Mouse (Mus musculus) CH12.LX (cell line): ENCODE measurements around the gene Fhl2. TPM values are rescaled to one million over a fixed set of nuclear protein-coding genes. Genes with fewer than 3 reads are reported as not detected.

Experiments
- DNase-seq: peaks from one replicate; pipeline ENCODE4 v3.0.0-alpha.2; 2013; ENCODE audit errors: extremely low read depth
- H3K27ac ChIP-seq: 2 replicates; pipeline ENCODE4 v1.5.1; 2012; ENCODE audit warnings: low read depth, mild to moderate bottlenecking, control low read depth, moderate library complexity; ENCODE audit not compliant: insufficient read depth
- H3K27me3 ChIP-seq: replicated peaks from 2 replicates; pipeline ENCODE3; 2012; ENCODE audit warnings: inconsistent platforms
- H3K36me3 ChIP-seq, 2 experiments: replicated peaks in 1 of 2; 2 replicates each; pipeline versions ENCODE3 to v1.6.1; 2012; ENCODE audit warnings: inconsistent platforms in 1 of 2, low read length in 1 of 2, mild to moderate bottlenecking in 1 of 2, mixed read lengths in 1 of 2, moderate library complexity in 1 of 2; ENCODE audit not compliant: control insufficient read depth in 1 of 2, insufficient read depth in 1 of 2
- H3K4me1 ChIP-seq, 2 experiments: 2 replicates each; pipeline ENCODE4 v1.6.1; 2012; ENCODE audit warnings: inconsistent platforms in 1 of 2, moderate library complexity in 1 of 2; ENCODE audit not compliant: insufficient read depth in 2 of 2, control insufficient read depth in 1 of 2
- H3K4me2 ChIP-seq: 2 replicates; pipeline ENCODE4 v1.6.1; 2012; ENCODE audit warnings: low read depth, mild to moderate bottlenecking, control low read depth; ENCODE audit not compliant: poor library complexity, insufficient read depth, severe bottlenecking
- H3K4me3 ChIP-seq, 3 experiments: fragments of 150-350 bp in 1 of 3; sonication (generic) in 1 of 3; replicated peaks in 1 of 3; 2 replicates each; pipeline versions ENCODE3 to v1.5.1; 2011 to 2012; ENCODE audit warnings: low read depth in 2 of 3, low read length in 2 of 3, mild to moderate bottlenecking in 2 of 3, moderate library complexity in 2 of 3, control low read depth in 1 of 3, improper control_type of control experiment in 1 of 3, inconsistent platforms in 1 of 3, mixed read lengths in 1 of 3; ENCODE audit not compliant: poor library complexity in 1 of 3
- H3K79me2 ChIP-seq: replicated peaks from 2 replicates; pipeline ENCODE4 v1.6.1; 2012; ENCODE audit warnings: mild to moderate bottlenecking, moderate library complexity; ENCODE audit not compliant: control insufficient read depth, poor library complexity, insufficient read depth, severe bottlenecking; ENCODE audit errors: extremely low read depth
- H3K9ac ChIP-seq: 2 replicates; pipeline ENCODE4 v1.6.1; 2012; ENCODE audit warnings: low read depth, mild to moderate bottlenecking, control low read depth, moderate library complexity; ENCODE audit not compliant: insufficient read depth
- H3K9me3 ChIP-seq: replicated peaks from 2 replicates; pipeline ENCODE3; 2012; ENCODE audit warnings: low read length, inconsistent platforms, mixed read lengths
- BHLHE40 ChIP-seq: IDR thresholded peaks from 2 replicates; pipeline ENCODE4 v1.6.1; 2011; ENCODE audit warnings: mild to moderate bottlenecking, low read depth, low read length, improper control_type of control experiment
- CHD1 ChIP-seq: IDR thresholded peaks from 2 replicates; pipeline ENCODE4 v1.6.1; 2012; ENCODE audit warnings: low read depth, low read length, improper control_type of control experiment, inconsistent platforms
- E2F4 ChIP-seq: IDR thresholded peaks from 2 replicates; pipeline ENCODE4 v1.6.1; 2011; ENCODE audit warnings: low read depth, low read length, improper control_type of control experiment; ENCODE audit not compliant: insufficient replicate concordance
- EP300 ChIP-seq: IDR thresholded peaks from 2 replicates; pipeline ENCODE4 v1.6.1; 2011; ENCODE audit warnings: low read length, improper control_type of control experiment
- HCFC1 ChIP-seq: IDR thresholded peaks from 2 replicates; pipeline ENCODE4 v1.6.1; 2012; ENCODE audit warnings: low read depth, mild to moderate bottlenecking, inconsistent platforms, low read length, improper control_type of control experiment
- JUN ChIP-seq: IDR thresholded peaks from 2 replicates; pipeline ENCODE4 v1.6.1; 2011; ENCODE audit warnings: low read depth, mild to moderate bottlenecking, low read length, improper control_type of control experiment, moderate library complexity; ENCODE audit not compliant: insufficient read depth
- MAX ChIP-seq: IDR thresholded peaks from 2 replicates; pipeline ENCODE4 v1.6.1; 2011; ENCODE audit warnings: low read length, improper control_type of control experiment
- MAZ ChIP-seq: IDR thresholded peaks from 2 replicates; pipeline ENCODE4 v1.6.1; 2012; ENCODE audit warnings: low read depth, mild to moderate bottlenecking, inconsistent platforms, low read length, improper control_type of control experiment, moderate library complexity
- MEF2A ChIP-seq: IDR thresholded peaks from 2 replicates; pipeline ENCODE4 v1.6.1; 2014; ENCODE audit warnings: low read depth, mild to moderate bottlenecking, inconsistent platforms, low read length, improper control_type of control experiment, borderline replicate concordance
- MXI1 ChIP-seq: IDR thresholded peaks from 2 replicates; pipeline ENCODE4 v1.6.1; 2011; ENCODE audit warnings: mild to moderate bottlenecking, low read depth, low read length, improper control_type of control experiment
- MYC ChIP-seq: IDR thresholded peaks from 2 replicates; pipeline ENCODE4 v1.6.1; 2011; ENCODE audit warnings: low read depth, mild to moderate bottlenecking, improper control_type of control experiment, low read length
- PAX5 ChIP-seq: IDR thresholded peaks from 2 replicates; pipeline ENCODE4 v1.6.1; 2012; ENCODE audit warnings: low read length, inconsistent platforms, mixed read lengths
- SMC3 ChIP-seq: IDR thresholded peaks from 2 replicates; pipeline ENCODE4 v1.6.1; 2011; ENCODE audit warnings: low read depth, low read length, improper control_type of control experiment
- TCF12 ChIP-seq: IDR thresholded peaks from 2 replicates; pipeline ENCODE4 v1.6.1; 2014; ENCODE audit warnings: low read depth, mild to moderate bottlenecking, inconsistent platforms, low read length, improper control_type of control experiment
- USF1 ChIP-seq: IDR thresholded peaks from 2 replicates; pipeline ENCODE4 v1.6.1; 2014; ENCODE audit warnings: low read depth, mild to moderate bottlenecking, inconsistent platforms, low read length, improper control_type of control experiment
- USF2 ChIP-seq: conservative IDR thresholded peaks from 2 replicates; pipeline ENCODE4 v1.6.1; 2011; ENCODE audit warnings: low read depth, low read length, improper control_type of control experiment
- ZNF384 ChIP-seq: IDR thresholded peaks from 2 replicates; pipeline ENCODE4 v1.6.1; 2012; ENCODE audit warnings: low read depth, low read length, improper control_type of control experiment, inconsistent platforms
- dilution Hi-C: fragments of 300-500 bp; cut with MboI; formaldehyde crosslinking; loops from 2 replicates; pipeline ENCODE4 v1.14.3; 2020; ENCODE audit warnings: low sequenced_read_pairs; ENCODE audit not compliant: extremely low pct_unique_long_range_greater_than_20kb, extremely low pct_ligation_motif_present
- in situ Hi-C: fragments of 300-500 bp; cut with MboI; formaldehyde crosslinking; loops from 3 replicates; pipeline ENCODE4 v1.14.3; 2019; ENCODE audit warnings: low sequenced_read_pairs, low pct_ligation_motif_present, low pct_unique_long_range_greater_than_20kb, mixed read lengths
- polyA plus RNA-seq: library from polyadenylated mRNA; unstranded; fragments of >175 nt; gene quantifications from 2 replicates; pipeline ENCODE4 v1.2.1, GENCODE M21; 2012; ENCODE audit warnings: low read depth; ENCODE audit not compliant: insufficient read length
- total RNA-seq, 2 experiments: library from RNA; depleted of rRNA; stranded (reverse); fragments of 300-350 nt in 1 of 2; fragments of >200 nt in 1 of 2; gene quantifications; 2 replicates each; pipeline ENCODE4 v1.2.3; 2012 to 2014

Fhl2 gene
- total and polyA plus RNA-seq, 3 experiments: 0.13 to 0.21 (median 0.14) TPM

- Histone ChIP-seq H3K27me3 (no peaks in the 10 kb centered on the region), H3K9me3 (no peaks in the 10 kb centered on the region), H3K4me2 (no peak overlapping the region), H3K79me2 (no peaks in the 10 kb centered on the region), H3K36me3 (no peaks in the 10 kb centered on the region), H3K27ac (no peak overlapping the region), H3K4me1 (peaks cover 5 to 10% of the 10 kb centered on the region in 2 experiments; a peak in 3 of 4 replicates), H3K9ac (no peak overlapping the region), H3K4me3 (no peak overlapping the region)
- in situ Hi-C loops (loop anchor here (25.0 kb wide), 2 partner anchors 509 to 609 kb away; partner anchors contain the start of gene 1500015O10Rik), dilution Hi-C loops (no loop called here)
- TF ChIP-seq BHLHE40 (no peak), TCF12 (no peak), E2F4 (no peak), ZNF384 (no peak), USF1 (no peak), PAX5 (no peak), MYC (no peak), USF2 (no peak), CHD1 (no peak), JUN (no peak), MEF2A (no peak), SMC3 (no peak), HCFC1 (no peak), EP300 (no peak), MAZ (no peak), MXI1 (no peak)
- DNase-seq: no peak
Observed at GRCm38 (mm10) chr1:43127820-43128610, 68.8 kb downstream of the Fhl2 start.

DNA sequence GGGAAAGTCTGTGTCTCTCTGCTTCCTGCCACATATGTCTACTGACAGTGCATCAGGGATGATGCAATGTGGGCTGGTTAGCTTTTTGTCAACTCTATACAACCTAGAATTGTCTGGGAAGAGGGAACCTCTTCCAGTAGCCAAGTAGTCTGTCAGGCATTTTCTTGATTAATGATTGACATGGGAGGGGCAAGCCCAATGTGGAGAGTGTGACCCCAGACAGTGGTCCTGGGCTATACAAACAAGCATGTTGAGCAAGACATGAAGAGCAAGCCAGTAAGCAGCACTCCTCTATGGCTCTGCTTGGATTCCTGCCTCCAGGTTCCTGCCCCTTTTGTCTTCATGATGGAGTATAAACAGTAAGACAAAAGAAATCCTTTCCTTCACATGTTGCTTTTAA is 69.6 kb downstream of the Fhl2 start:
- Histone ChIP-seq H3K4me1 (peaks cover 5 to 10% of the 10 kb centered on the region in 2 experiments; a peak in 3 of 4 replicates), H3K79me2 (no peaks in the 10 kb centered on the region)
- no peak for TF ChIP-seq USF1
- no peak for TF ChIP-seq BHLHE40
- TF ChIP-seq MAX: no peak
- TF ChIP-seq, all 38 proteins: peak for 0
- in situ Hi-C loops (loop anchor here (25.0 kb wide), 2 partner anchors 510 to 610 kb away; partner anchors contain the start of gene 1500015O10Rik), dilution Hi-C loops (no loop called here)
- H3K36me3 ChIP-seq: no peaks in the 10 kb centered on the region
- no peak for DNase-seq
- no peak overlapping the region for H3K4me2 ChIP-seq
- no peak overlapping the region for H3K9ac ChIP-seq
- no peak overlapping the region for H3K27ac ChIP-seq
- H3K9me3 ChIP-seq: no peaks in the 10 kb centered on the region
- H3K4me3 ChIP-seq: no peak overlapping the region
- H3K27me3 ChIP-seq: no peaks in the 10 kb centered on the region
